Mouse (Mus musculus): Measurements from ENCODE around the gene Rinl. TPM values are rescaled to one million over a fixed set of nuclear protein-coding genes. Genes with fewer than 3 reads are reported as not detected.

Gene Rinl
- polyA plus RNA-seq, 1 experiment from 2014 or later: 2.4 TPM

DNA sequence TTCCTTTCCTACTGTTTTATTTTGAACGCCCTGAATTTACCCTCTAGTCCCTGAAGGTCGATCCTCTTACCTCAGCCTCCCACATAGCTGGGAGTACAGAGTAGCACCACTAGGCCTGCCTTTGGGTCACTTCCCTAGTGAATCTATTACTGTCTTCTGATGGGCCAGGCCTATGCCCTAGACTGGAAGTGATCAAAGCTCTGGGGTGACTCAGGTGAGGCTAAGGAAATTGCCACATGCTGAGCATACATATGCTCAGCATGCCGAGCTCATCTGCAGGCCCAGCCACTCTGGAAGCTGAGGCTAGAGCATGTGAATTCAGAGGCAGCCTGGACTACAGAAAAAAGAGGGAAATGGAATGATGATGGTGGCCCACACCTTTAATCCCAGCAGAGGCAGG is 15.6 kb upstream of the Rinl start:
- ATAC-seq (ENCODE audit: low FRiP score, low TSS enrichment) (no peak), DNase-seq (no peak)
- 84% methylated on average over 3 of the region's 3 CpGs for WGBS
- Histone ChIP-seq H3K36me3 (ENCODE audit: control insufficient read depth, insufficient read depth, low read length) (peaks cover 25% of the 10 kb centered on the region; the same call in 1 of the 2 replicates), H3K9me3 (ENCODE audit: control insufficient read depth, low read length) (no peaks in the 10 kb centered on the region), H3K27ac (replicated peaks; ENCODE audit: low read depth, low read length) (no peak overlapping the region), H3K9ac (replicated peaks; ENCODE audit: low read length) (no peak overlapping the region), H3K4me1 (ENCODE audit: control insufficient read depth, insufficient read depth, low read length) (no peaks in the 10 kb centered on the region), H3K27me3 (ENCODE audit: control insufficient read depth, insufficient read depth, low read length) (no peaks in the 10 kb centered on the region), H3K4me2 (ENCODE audit: low read length) (no peak overlapping the region), H3K4me3 (replicated peaks; ENCODE audit: low read depth, low read length) (no peak overlapping the region)

DNA sequence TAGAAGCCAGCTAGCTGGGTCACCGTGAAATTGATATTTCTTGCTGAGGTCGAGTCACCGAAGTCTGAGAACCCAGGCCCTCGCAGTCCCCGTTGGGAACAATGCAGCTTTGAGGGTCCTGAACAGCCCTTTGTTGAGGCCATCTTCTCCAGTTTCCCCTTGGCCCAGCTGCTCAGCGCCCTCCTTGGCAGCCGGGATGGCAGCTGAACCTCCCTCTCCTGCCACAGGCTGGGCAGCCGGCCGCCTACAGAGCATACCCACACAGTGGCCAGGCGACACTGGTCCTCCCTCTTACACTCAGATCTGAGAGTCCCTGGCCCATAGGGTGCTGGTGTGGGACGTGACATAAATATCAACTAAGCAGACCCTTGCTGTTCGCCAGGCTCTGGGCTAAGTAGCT is 14.6 kb upstream of the Rinl start:
- Histone ChIP-seq H3K27ac (replicated peaks; ENCODE audit: low read depth, low read length) (peak overlapping the region; percentile 39; the same call in 1 of the 2 replicates), H3K4me3 (replicated peaks; ENCODE audit: low read depth, low read length) (no peak overlapping the region), H3K4me1 (ENCODE audit: control insufficient read depth, insufficient read depth, low read length) (no peaks in the 10 kb centered on the region), H3K36me3 (ENCODE audit: control insufficient read depth, insufficient read depth, low read length) (peaks cover 25% of the 10 kb centered on the region; the same call in 1 of the 2 replicates), H3K9ac (replicated peaks; ENCODE audit: low read length) (no peak overlapping the region), H3K9me3 (ENCODE audit: control insufficient read depth, low read length) (no peaks in the 10 kb centered on the region), H3K4me2 (ENCODE audit: low read length) (no peak overlapping the region), H3K27me3 (ENCODE audit: control insufficient read depth, insufficient read depth, low read length) (no peaks in the 10 kb centered on the region)
- DNase-seq (peak; percentile 51), ATAC-seq (ENCODE audit: low FRiP score, low TSS enrichment) (peak; percentile 66; the same call in 1 of the 2 replicates)
- WGBS: 46% methylated on average over 12 of the region's 12 CpGs

DNA sequence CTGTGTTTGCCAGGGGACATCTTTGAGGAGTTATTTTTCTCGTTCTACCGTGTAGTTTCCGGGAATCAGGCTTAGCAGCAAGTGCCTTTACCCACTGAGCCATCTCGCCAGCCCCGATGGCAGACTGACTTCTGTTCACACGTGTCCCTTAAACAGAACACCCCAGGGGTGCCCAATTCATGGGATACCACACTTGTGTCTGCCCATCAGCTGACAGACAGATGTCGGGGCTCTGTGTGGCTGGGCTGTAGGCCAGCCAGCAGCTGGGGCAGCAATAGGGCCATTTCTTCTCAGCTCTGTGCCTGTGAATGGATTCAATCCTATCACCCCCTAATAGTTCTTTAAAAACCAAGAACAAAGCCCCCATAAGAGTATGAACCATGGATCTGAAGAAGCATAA is 13.6 kb upstream of the Rinl start:
- Histone ChIP-seq H3K27ac (replicated peaks; ENCODE audit: low read depth, low read length) (no peak overlapping the region), H3K4me1 (ENCODE audit: control insufficient read depth, insufficient read depth, low read length) (no peaks in the 10 kb centered on the region), H3K9me3 (ENCODE audit: control insufficient read depth, low read length) (no peaks in the 10 kb centered on the region), H3K4me2 (ENCODE audit: low read length) (no peak overlapping the region), H3K27me3 (ENCODE audit: control insufficient read depth, insufficient read depth, low read length) (no peaks in the 10 kb centered on the region), H3K9ac (replicated peaks; ENCODE audit: low read length) (no peak overlapping the region), H3K4me3 (replicated peaks; ENCODE audit: low read depth, low read length) (no peak overlapping the region), H3K36me3 (ENCODE audit: control insufficient read depth, insufficient read depth, low read length) (peaks cover 25% of the 10 kb centered on the region; the same call in 1 of the 2 replicates)
- DNase-seq: no peak
- ATAC-seq (ENCODE audit: low FRiP score, low TSS enrichment): no peak
- WGBS: 86% methylated on average over 7 of the region's 7 CpGs

DNA sequence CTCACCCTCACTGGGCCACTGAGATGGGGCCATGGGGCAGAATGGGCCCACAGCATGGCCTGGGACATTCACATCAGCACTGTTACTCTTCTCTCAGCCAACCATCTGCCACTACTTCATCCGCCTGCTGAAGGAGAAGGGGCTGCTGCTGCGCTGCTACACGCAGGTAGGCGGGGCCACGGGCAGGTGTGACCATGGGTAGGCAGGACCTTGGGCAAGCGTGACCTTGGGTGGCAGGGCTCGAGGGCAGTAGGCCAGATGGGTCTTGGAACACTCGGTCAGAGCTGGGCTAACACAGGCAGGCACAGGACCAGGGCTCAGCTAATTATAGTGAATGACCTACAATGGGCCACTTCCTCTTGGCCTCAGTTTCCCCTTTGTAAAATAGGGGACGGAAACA is 9.9 kb upstream of the Rinl start:
- H3K4me1 ChIP-seq (ENCODE audit: control insufficient read depth, insufficient read depth, low read length): no peaks in the 10 kb centered on the region
- H3K9ac ChIP-seq (replicated peaks; ENCODE audit: low read length): no peak overlapping the region
- H3K27ac ChIP-seq (replicated peaks; ENCODE audit: low read depth, low read length): no peak overlapping the region
- 86% methylated on average over 9 of the region's 9 CpGs for WGBS
- no peak overlapping the region for H3K4me2 ChIP-seq (ENCODE audit: low read length)
- DNase-seq (no peak), ATAC-seq (ENCODE audit: low FRiP score, low TSS enrichment) (no peak)
- no peaks in the 10 kb centered on the region for H3K9me3 ChIP-seq (ENCODE audit: control insufficient read depth, low read length)
- H3K4me3 ChIP-seq (replicated peaks; ENCODE audit: low read depth, low read length): no peak overlapping the region
- peaks cover 26% of the 10 kb centered on the region for H3K36me3 ChIP-seq (ENCODE audit: control insufficient read depth, insufficient read depth, low read length)
- H3K27me3 ChIP-seq (ENCODE audit: control insufficient read depth, insufficient read depth, low read length): no peaks in the 10 kb centered on the region

DNA sequence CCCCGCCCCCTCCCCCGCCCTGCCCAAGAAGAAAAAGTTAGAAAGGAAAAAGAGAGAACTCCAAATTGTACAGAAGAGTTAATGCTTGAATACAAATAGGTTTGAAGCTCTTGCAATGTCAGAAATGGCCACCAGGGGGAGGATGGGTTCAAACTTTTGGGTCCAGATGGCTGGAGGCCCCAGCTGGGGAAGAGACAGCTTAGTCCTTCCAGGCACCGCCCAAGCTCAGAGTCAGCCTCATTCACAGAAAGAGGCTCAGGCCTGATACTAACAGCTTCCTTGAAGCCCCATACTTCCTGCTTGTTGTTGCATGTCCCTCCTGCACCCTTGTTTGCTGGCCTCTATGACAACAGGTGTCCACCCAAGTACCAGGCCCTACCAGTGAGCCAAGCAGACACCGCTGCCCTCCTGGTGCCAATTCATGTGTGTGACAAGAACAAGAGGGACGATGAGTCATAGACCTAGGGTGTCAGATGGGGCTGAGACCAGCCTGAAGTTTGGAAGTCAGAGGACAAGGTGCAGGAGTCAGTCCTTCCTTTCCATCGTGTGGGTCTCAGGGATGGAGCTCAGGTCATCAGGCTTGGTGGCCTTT is 8.6 kb upstream of the Rinl start:
- WGBS: 48% methylated on average over 6 of the region's 6 CpGs
- 0 out of 2 replicates have a peak, but pooled peaks have one; percentile 31 for ATAC-seq (ENCODE audit: low FRiP score, low TSS enrichment)
- H3K9me3 ChIP-seq (ENCODE audit: control insufficient read depth, low read length): no peaks in the 10 kb centered on the region
- H3K27me3 ChIP-seq (ENCODE audit: control insufficient read depth, insufficient read depth, low read length): no peaks in the 10 kb centered on the region
- no peak overlapping the region for H3K4me3 ChIP-seq (replicated peaks; ENCODE audit: low read depth, low read length)
- DNase-seq: peak; percentile 93
- no peak overlapping the region for H3K4me2 ChIP-seq (ENCODE audit: low read length)
- H3K27ac ChIP-seq (replicated peaks; ENCODE audit: low read depth, low read length): no peak overlapping the region
- H3K36me3 ChIP-seq (ENCODE audit: control insufficient read depth, insufficient read depth, low read length): peaks cover 36% of the 10 kb centered on the region
- no peaks in the 10 kb centered on the region for H3K4me1 ChIP-seq (ENCODE audit: control insufficient read depth, insufficient read depth, low read length)
- H3K9ac ChIP-seq (replicated peaks; ENCODE audit: low read length): no peak overlapping the region

DNA sequence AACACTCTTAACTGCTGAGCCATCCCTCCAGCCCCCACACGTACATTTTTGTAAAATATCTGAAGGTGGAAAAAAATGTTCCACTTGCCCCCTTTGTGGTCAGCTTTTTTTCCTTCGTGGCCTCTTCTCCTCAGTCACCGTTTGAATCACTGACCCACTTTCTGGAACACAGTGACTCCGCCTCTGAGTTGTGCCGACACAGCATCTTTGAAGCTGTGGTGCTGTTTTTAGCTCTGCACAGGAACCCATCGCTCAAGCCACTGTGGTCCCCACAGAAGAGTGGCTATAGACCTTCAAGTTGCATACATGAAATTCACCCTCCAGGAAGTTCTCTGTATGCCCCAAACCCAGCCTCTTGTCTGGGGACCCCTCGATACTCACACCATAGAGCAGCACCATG is 7.9 kb upstream of the Rinl start:
- H3K36me3 ChIP-seq (ENCODE audit: control insufficient read depth, insufficient read depth, low read length): peaks cover 39% of the 10 kb centered on the region
- no peak overlapping the region for H3K27ac ChIP-seq (replicated peaks; ENCODE audit: low read depth, low read length)
- H3K9ac ChIP-seq (replicated peaks; ENCODE audit: low read length): no peak overlapping the region
- H3K9me3 ChIP-seq (ENCODE audit: control insufficient read depth, low read length): no peaks in the 10 kb centered on the region
- no peak for DNase-seq
- ATAC-seq (ENCODE audit: low FRiP score, low TSS enrichment): no peak
- H3K27me3 ChIP-seq (ENCODE audit: control insufficient read depth, insufficient read depth, low read length): no peaks in the 10 kb centered on the region
- no peaks in the 10 kb centered on the region for H3K4me1 ChIP-seq (ENCODE audit: control insufficient read depth, insufficient read depth, low read length)
- no peak overlapping the region for H3K4me3 ChIP-seq (replicated peaks; ENCODE audit: low read depth, low read length)
- WGBS: 86% methylated on average over 7 of the region's 7 CpGs
- H3K4me2 ChIP-seq (ENCODE audit: low read length): no peak overlapping the region

DNA sequence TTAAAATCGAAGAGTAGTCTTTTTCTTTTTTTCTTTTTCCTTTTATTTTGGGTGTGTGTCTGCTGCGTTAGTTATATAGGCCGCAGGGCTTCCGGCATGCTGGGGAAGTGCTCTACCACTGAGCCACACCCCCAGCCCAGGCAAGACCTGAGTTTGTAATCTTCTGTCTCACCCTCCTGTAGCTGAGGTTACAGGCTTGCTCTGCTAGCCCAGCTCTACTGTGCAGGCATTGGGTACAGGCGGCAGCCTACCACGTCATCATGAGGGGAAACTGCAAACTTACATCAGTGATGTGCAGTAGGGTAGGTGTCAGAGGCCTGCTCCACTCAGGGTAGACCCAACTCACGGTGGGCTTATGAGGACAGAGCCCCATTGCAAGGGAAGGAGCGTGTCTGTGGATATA is 7.5 kb upstream of the Rinl start:
- Histone ChIP-seq H3K4me3 (replicated peaks; ENCODE audit: low read depth, low read length) (no peak overlapping the region), H3K9ac (replicated peaks; ENCODE audit: low read length) (no peak overlapping the region), H3K27me3 (ENCODE audit: control insufficient read depth, insufficient read depth, low read length) (no peaks in the 10 kb centered on the region), H3K4me2 (ENCODE audit: low read length) (no peak overlapping the region), H3K4me1 (ENCODE audit: control insufficient read depth, insufficient read depth, low read length) (no peaks in the 10 kb centered on the region), H3K36me3 (ENCODE audit: control insufficient read depth, insufficient read depth, low read length) (peaks cover 41% of the 10 kb centered on the region), H3K27ac (replicated peaks; ENCODE audit: low read depth, low read length) (no peak overlapping the region), H3K9me3 (ENCODE audit: control insufficient read depth, low read length) (no peaks in the 10 kb centered on the region)
- no peak for ATAC-seq (ENCODE audit: low FRiP score, low TSS enrichment)
- WGBS: 92% methylated on average over 8 of the region's 8 CpGs
- DNase-seq: no peak

DNA sequence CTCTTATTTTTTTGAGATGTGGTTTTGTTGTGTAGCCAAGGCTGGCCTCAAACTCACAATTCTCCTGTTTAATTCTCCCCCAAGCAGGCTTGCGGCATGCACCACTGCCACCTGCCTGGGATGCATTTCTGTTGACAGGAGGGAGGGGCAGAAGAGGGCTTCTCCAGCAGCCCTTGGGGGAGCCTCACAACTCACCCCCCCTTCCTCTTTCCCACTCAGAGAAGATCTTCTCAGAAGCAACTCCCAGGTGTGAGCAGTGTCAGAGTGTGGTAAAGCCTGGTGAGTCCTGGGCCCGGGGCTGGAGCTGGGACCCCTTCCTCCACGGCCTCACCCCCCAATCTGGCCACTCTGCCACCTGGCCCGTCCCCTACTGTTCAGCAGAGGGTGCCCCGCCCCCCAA is 3.6 kb upstream of the Rinl start:
- no peak for DNase-seq
- H3K9me3 ChIP-seq (ENCODE audit: control insufficient read depth, low read length): no peaks in the 10 kb centered on the region
- no peak overlapping the region for H3K4me3 ChIP-seq (replicated peaks; ENCODE audit: low read depth, low read length)
- H3K27ac ChIP-seq (replicated peaks; ENCODE audit: low read depth, low read length): no peak overlapping the region
- ATAC-seq (ENCODE audit: low FRiP score, low TSS enrichment): no peak
- 72% methylated on average over 5 of the region's 5 CpGs for WGBS
- H3K4me1 ChIP-seq (ENCODE audit: control insufficient read depth, insufficient read depth, low read length): no peaks in the 10 kb centered on the region
- no peaks in the 10 kb centered on the region for H3K27me3 ChIP-seq (ENCODE audit: control insufficient read depth, insufficient read depth, low read length)
- H3K4me2 ChIP-seq (ENCODE audit: low read length): no peak overlapping the region
- no peak overlapping the region for H3K9ac ChIP-seq (replicated peaks; ENCODE audit: low read length)
- peaks cover 42% of the 10 kb centered on the region for H3K36me3 ChIP-seq (ENCODE audit: control insufficient read depth, insufficient read depth, low read length)

DNA sequence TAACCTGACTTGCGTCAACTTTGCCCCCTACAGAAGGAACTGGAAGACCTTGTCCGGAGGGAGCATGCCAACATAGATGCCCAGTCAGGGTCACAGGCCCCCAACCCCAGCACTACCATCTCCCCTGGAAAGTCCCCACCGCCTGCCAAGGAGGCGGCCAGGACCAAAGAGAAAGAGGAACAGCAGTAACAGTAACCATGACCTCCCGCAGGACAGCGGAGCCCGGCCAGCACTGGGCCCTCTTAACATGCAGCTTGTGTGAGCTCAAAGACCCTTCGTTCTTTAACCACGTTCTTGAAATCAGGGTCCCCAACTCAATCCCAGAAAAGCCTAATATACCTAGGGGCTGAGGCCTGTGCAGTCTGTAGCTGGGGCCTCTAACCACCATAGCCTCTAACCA is 885 bp upstream of the Rinl start:
- Histone ChIP-seq H3K4me3 (replicated peaks; ENCODE audit: low read depth, low read length) (no peak overlapping the region), H3K4me2 (ENCODE audit: low read length) (no peak overlapping the region), H3K27me3 (ENCODE audit: control insufficient read depth, insufficient read depth, low read length) (no peaks in the 10 kb centered on the region), H3K27ac (replicated peaks; ENCODE audit: low read depth, low read length) (no peak overlapping the region), H3K9ac (replicated peaks; ENCODE audit: low read length) (no peak overlapping the region), H3K36me3 (ENCODE audit: control insufficient read depth, insufficient read depth, low read length) (peaks cover 36% of the 10 kb centered on the region), H3K9me3 (ENCODE audit: control insufficient read depth, low read length) (no peaks in the 10 kb centered on the region), H3K4me1 (ENCODE audit: control insufficient read depth, insufficient read depth, low read length) (no peaks in the 10 kb centered on the region)
- WGBS: 93% methylated on average over 9 of the region's 9 CpGs
- DNase-seq (no peak), ATAC-seq (ENCODE audit: low FRiP score, low TSS enrichment) (no peak)
